Mouse (Mus musculus) gonadal fat pad, adult 2 months (tissue): ENCODE results near the gene Lalba. TPM values are rescaled to one million over a fixed set of nuclear protein-coding genes. Genes with fewer than 3 reads are reported as not detected.
"Not testable (repeated sequence)": the region's sequence is repeated elsewhere in the genome, so short reads cannot be mapped to it uniquely, and the experiment has no call there.

Experiments
- DNase-seq: peaks from one replicate; pipeline ENCODE4 v3.0.0-alpha.2; 2012; ENCODE audit warnings: low read depth
- polyA plus RNA-seq: library from polyadenylated mRNA; depleted of rRNA; stranded (reverse); fragments of >200 nt; gene quantifications from 2 replicates; pipeline ENCODE4 v1.2.3, GENCODE M21; 2012; rRNA removed

Lalba gene
- polyA plus RNA-seq, 1 experiment, result 0.15 TPM

DNA sequence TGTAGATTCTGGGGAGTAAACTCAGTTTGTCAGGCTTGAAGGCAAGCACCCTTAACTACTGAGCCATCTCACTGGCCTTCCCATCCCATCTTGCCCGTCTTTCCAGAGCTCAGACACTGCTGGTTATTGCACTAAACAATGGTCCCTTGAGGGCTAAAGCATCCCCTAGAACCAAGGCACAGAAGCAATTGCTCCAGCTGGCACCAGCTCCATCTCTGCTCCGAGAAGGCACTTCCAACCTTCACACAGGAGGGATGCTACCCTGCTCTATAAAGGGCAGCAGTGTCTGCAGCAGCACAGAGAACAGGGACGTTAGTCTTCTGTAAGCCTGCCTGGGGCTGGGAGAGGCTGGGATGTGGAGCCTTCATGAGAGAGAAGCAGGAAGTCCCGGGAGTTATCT is 9.6 kb upstream of the Lalba start, which contains the start of gene Olfr279:
Gene Olfr279 (plus strand): TSS at position 301 of the 400 bp plus-strand sequence.
- no peak for DNase-seq

DNA sequence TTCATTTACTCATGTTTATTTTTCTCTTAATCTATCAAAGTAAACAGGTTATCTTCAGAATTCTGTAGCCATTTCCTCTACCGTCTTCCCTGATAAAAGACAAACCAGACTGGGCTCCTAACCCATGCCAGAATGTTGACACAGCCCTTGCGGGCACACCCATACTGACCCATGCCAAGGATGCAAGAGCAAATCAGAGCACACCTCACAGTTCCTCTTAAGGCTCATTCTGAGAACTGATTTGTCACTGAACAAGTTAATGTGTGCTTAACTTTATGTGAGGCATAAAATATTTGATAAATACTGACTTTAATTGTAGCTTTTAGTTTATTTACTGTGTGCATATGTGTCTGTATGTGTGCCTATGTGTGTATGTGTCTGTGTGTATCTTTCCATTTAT is 8.8 kb upstream of the Lalba start:
- no peak for DNase-seq

DNA sequence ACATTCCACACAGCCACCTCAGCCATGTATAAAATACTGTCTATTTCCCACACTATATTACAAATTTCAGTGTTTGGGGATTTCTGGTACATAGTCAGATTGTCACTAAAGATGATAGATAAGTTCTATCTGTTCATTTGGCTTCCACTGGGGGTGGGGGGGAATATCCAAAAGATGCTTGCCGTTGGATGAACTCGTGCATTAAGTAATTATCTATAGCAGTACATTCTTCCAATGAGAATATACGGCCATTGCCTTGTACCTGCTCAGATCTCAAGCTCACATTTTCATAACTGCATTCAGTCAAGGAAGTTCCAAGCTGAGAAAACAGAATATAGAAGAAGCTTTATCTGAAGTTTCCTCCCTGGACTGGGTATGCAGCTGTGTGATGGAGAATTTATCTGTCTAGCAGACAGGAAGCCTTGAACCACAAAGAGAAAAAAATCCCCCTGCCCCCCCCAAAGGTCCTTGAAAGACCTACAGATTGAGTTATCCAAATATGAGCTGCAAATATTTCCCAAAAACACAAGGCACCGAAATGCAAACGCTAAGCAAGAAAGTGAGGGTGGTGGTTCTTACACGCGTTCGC is 4.0 kb upstream of the Lalba start:
- DNase-seq, result no peak

DNA sequence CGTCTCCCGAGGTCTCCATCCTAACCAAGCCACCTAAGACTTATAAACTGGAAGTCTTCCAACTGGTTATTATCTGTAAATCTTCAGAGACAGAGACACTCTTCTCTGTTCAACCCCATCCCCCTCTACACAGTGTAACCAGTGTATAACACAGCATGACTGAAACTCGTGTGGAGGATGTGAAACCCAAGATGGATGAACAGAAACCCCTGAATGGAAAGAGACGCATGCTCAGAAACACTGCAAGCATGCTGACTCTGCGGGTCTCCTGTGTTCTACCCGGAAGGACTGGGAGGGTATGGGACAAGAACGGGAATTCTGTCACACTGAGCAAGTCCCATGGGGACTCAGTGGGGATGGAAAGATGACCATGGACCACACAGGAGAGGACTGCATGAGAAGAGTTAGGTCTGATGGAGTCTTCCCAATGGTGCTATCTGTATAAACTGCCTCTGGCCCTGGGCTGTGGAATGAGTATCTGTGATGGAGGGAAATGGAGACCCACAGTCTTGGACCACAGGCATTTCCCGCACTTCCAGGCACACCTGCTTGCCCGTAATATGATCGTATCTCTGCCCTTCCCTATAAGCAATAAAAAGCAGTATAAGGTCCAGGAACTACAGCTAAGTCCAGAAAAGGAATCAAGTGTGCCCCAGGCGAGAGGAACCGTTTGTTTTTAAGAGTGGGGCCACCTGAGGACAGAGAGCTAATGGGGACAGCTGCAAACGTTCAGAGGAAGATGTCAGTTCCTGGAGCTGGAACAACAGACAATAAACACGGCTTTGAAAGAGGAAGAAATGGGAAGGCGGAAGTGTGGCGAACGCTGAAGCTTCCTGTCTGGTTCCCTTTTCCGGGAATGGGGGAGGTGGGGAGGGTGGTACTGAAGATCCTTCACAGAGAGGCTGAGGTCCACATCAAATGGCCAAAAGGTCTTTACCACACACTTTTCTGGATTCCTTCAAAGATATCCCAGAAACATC is 1.7 kb upstream of the Lalba start:
- no peak for DNase-seq

DNA sequence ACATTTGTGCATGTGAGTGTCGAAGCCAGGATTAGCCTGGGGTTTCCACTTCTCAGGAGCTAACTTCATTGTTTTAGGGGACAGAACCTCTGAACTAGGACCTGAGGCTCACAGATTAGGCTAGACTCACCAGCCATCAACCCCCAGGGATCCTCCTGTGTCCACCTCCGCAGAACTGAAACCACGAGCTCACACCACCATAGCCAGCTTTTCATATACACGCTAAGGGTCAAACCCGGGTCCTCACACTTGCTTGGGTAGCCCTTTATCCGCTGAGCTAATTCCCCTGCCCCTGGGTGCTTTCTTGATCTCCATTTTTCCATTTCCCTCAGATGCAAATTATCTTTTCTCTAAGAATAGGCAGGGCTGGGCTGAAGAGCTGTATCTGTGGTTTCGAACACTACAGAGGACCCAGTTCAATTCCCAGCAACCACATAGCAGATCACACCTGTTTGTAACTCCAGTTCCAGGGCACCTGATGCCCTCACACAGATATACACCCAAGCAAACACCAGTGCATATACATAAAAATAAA is 2.9 kb downstream of the Lalba start:
- DNase-seq, result no peak

DNA sequence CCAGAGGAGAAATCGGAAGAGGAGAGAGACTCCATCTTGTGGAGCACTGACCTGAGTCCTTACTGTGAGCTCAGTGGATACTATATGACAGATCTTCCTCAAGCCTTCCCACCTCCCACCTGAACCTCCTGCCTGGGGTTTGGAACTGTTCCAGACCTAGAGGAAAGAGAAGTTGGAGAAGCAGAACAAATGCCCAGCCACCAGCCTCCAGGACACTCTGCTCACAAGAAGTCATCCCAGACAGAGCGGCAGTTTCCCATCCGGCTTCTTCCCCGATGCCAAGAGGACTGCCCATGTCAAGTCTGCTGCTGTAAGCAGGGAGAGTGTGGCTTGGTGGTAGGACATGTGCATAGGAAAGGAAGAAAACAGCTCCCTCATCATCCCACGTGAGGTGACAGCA is 6.2 kb downstream of the Lalba start:
- DNase-seq, result no peak

DNA sequence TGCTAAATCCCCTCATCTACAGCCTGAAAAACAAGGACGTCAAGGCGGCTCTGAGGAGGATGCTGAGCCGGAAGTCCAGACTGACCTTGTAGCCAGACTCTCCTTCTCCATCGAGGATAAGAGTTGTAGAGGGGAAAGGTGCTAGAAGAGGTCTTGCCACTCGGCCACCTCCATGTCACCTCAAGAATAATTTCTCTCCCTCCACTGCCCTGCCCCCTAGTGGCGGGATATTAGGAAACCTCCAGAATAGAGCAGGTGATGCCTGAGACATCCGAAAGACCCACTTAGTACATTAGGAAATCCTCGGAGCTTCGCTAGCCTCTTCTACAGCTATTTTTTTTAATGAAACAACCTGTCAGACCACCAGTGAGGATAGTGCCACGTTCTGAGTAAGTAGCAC is 7.1 kb downstream of the Lalba start:
- no peak for DNase-seq

DNA sequence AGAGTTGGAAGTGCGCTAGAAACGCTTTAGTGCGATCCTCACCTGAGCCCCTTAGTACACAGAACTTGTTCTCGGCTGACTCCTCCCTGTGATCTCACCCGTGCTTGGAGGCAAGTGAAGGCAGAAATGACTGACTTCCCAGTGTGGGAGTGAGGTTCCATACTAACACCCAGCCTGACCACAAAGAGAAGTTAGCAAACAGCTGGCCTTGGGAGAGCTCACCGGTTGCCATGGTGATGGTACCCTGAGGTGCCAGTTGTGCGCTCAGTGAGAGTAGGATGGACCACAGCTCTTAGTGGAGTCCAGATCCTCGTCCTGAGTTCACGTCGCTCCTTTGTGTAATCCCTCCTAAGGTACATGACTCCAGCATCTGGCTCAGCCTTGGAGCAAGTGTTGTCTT is 7.6 kb downstream of the Lalba start:
- DNase-seq, result no peak

DNA sequence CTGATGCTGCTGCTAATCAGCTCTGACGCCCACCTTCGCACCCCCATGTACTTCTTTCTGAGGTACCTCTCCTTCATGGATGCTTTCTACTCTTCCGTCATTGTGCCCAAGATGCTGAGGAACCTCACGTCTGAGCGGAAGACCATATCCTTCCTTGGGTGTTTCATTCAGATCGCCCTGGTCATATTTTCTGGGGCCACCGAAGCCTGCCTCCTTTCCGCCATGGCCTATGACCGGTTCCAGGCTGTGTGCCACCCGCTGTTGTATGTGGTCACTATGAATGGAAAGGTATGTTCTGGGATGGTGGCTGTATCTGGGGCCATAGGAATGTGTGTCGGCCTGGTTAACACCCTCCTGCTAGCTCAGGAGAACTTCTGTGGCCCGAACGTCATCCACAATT is 11.0 kb downstream of the Lalba start:
- no peak for DNase-seq

DNA sequence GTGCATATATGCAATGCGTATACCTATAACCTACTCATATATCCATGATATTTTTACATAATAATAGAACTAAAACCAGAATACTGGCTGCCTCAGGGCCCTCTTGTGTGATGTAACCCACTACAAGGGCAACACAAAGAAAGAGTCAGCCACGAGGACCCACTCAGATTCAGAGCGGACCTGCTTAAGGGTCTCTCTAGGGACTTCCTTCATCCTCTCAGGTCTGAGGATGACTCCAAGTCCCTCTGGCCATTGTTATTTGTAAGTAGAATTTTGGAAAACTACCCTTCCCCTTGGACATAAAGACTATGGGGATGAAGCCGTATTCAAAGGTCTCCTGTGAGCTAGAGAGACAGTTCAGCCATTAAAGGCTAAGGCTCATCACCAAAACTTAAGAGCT is 12.9 kb downstream of the Lalba start, which contains the start of gene OR5BS1P:
Gene OR5BS1P (plus strand): TSS at position 301 of the 400 bp plus-strand sequence.
- no peak for DNase-seq

DNA sequence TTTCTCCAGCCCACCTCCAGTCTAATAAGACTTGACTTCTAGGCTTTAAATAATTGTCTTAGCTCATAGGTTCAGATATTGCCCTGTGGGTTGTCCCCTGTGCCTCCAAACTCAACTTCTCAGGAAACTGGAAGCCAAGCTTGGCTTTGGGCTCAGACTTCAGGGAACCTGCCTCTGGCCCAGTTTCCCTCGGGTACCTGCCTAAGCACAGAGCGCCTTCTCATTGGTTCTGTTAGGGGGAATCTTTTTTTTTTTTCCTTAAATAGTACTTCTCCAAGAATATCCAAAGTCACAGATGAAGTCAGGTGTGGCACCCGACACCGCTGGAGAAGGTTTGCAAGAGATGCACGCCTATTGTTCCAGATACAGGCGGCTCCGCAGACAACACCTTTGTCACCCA is 30.2 kb downstream of the Lalba start, which contains the start of gene Olfr281:
Gene Olfr281 (plus strand): TSS at position 301 of the 400 bp plus-strand sequence.
- no peak for DNase-seq

DNA sequence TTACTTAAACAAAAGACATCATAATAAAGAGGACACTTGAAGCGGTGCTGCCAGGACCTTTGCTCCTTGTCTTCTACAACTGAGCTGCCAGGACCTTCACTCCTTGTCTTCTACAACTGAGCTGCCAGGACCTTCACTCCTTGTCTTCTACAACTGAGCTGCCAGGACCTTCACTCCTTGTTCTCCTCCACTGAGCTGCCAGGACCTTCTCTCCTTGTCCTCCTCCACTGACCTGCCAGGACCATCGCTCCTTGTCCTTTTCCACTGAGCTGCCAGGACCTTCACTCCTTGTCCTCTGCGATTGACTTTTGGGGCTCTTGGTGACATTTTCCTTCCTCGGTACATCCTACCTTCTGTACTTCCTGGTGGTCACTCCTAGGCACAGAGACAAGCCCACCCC is 34.0 kb downstream of the Lalba start:
- DNase-seq, result no peak

DNA sequence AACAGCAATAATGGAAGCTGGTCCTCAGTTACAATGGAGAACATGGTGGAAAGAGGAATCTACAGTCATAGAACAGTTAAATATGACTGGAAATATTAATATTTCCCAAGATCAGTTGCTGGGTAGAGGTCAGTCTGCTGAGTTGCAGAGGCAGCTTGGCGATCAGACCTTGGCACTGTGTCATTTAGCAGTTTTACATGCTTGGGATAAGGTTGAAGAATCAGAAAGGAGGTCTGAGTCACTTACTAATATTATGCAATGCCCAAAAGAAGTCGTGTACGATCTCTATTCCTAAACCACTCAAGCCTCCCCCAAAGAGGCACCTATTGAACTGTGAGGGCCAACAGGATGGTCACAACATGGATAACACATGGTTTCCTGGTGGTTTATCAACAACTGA is 38.0 kb downstream of the Lalba start:
- DNase-seq, result no peak

DNA sequence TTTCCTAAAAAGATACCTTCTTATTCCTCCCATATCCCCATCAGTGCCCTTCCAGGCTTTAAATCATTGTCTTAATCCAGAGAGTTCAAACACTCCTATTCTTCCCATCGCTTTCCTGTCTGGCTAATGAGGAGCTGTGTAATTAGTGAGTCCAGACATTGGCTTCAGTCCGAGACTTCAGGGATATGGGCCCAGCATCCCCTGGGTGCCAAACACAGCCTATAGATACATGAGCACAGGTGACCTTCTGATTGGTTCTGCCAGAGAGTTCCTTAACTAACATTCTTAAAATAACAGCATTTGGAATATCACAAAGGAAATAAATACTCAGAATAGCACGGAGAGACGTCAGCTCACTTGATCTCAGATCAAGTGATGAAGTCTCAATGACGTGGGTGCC is 51.6 kb downstream of the Lalba start, which contains the start of gene Olfr282:
Gene Olfr282 (plus strand): TSS at position 301 of the 400 bp plus-strand sequence.
- not testable (repeated sequence) for DNase-seq

Other genes starting within 250 kb of the Lalba start
- not detected in 2 replicates for gene Olfr286, start 248.3 kb downstream of the Lalba start, polyA plus RNA-seq
- 1.6 and 2.5 TPM in 2 replicates for gene H1fnt, start 225.4 kb downstream of the Lalba start, polyA plus RNA-seq
- gene Zfp641, start 186.6 kb downstream of the Lalba start, polyA plus RNA-seq, result 2.5 and 2.7 TPM in 2 replicates
- gene Olfr285, start 165.4 kb downstream of the Lalba start, polyA plus RNA-seq, result not detected in 2 replicates
- gene Olfr284, start 141.7 kb downstream of the Lalba start, polyA plus RNA-seq, result not detected in 2 replicates
- not detected in 2 replicates for gene Olfr283, start 101.8 kb downstream of the Lalba start, polyA plus RNA-seq
- gene Olfr282, start 51.5 kb downstream of the Lalba start, polyA plus RNA-seq, result not detected in 2 replicates
- not detected in 2 replicates for gene Olfr281, start 30.1 kb downstream of the Lalba start, polyA plus RNA-seq
- not detected in 2 replicates for gene OR5BS1P, start 12.8 kb downstream of the Lalba start, polyA plus RNA-seq
- not detected in 2 replicates for gene Olfr279, start 9.7 kb upstream of the Lalba start, polyA plus RNA-seq
- 38.4 and 41.0 TPM in 2 replicates for gene Kansl2, start 51.5 kb upstream of the Lalba start, polyA plus RNA-seq
- gene Ccnt1, start 88.2 kb upstream of the Lalba start, polyA plus RNA-seq, result 12.0 and 13.2 TPM in 2 replicates
- gene 4930415O20Rik, start 88.3 kb upstream of the Lalba start, polyA plus RNA-seq, result 0.58 and 1.3 TPM in 2 replicates
- 84.8 and 91.2 TPM in 2 replicates for gene Adcy6, start 127.4 kb upstream of the Lalba start, polyA plus RNA-seq
- gene Cacnb3, start 148.1 kb upstream of the Lalba start, polyA plus RNA-seq, result 13.7 and 16.1 TPM in 2 replicates
- 30.2 and 31.3 TPM in 2 replicates for gene Ddx23, start 180.2 kb upstream of the Lalba start, polyA plus RNA-seq
- gene Rnd1, start 194.7 kb upstream of the Lalba start, polyA plus RNA-seq, result 2.6 and 4.8 TPM in 2 replicates
- 0.73 and 1.6 TPM in 2 replicates for gene Ccdc65, start 225.5 kb upstream of the Lalba start, polyA plus RNA-seq
- 59.6 and 73.5 TPM in 2 replicates for gene Fkbp11, start 245.5 kb upstream of the Lalba start, polyA plus RNA-seq